Mouse (Mus musculus) liver, adult (tissue): ENCODE data around the gene B3galt1.
A peak's percentile ranks its signal among the peaks of the same experiment; 100 is the strongest.

Experiments
- GATA4 ChIP-seq: IDR thresholded peaks from 2 replicates; pipeline ENCODE4 v1.6.1; 2014; ENCODE audit warnings: mild to moderate bottlenecking, low read length; ENCODE audit not compliant: insufficient replicate concordance

The B3galt1 gene

DNA sequence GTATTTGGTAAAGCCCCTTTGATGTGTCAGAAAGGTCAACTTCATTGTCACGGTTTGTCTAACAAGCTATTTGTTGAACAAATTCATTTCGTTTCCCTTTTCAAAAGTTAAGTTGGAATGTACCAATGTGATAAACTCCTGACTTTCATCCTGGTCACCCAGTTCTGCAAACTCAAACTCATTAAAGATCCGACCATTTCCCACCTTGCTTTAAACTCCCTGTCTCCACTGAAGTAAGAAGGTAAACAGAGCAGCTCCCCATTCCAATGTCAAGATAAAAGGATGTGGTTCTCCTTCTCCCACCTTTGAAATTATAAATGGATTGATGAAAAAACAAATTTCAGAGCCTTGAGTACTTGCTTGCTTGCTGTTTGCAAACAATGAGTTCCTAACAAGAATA lies 487.6 kb downstream of the B3galt1 start:
- TF ChIP-seq GATA4, result no peak

DNA sequence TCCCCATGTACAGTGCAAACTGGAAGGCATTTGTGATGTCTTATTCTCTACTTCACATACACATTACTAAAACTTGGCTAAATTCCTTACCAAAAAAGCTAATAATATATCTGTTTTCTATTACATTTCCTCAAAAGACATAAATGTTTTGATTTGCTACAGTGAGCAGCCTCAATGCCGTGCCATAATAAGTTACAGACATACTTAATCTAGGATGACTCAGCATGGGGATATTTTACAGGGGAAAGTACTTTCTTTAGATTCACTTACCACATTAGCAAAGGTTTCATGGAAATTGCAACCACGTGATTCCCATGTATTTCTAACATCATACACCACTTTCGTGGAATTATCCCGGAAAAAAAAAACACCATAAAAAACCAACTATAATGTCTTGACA lies 495.7 kb downstream of the B3galt1 start:
- no peak for TF ChIP-seq GATA4

DNA sequence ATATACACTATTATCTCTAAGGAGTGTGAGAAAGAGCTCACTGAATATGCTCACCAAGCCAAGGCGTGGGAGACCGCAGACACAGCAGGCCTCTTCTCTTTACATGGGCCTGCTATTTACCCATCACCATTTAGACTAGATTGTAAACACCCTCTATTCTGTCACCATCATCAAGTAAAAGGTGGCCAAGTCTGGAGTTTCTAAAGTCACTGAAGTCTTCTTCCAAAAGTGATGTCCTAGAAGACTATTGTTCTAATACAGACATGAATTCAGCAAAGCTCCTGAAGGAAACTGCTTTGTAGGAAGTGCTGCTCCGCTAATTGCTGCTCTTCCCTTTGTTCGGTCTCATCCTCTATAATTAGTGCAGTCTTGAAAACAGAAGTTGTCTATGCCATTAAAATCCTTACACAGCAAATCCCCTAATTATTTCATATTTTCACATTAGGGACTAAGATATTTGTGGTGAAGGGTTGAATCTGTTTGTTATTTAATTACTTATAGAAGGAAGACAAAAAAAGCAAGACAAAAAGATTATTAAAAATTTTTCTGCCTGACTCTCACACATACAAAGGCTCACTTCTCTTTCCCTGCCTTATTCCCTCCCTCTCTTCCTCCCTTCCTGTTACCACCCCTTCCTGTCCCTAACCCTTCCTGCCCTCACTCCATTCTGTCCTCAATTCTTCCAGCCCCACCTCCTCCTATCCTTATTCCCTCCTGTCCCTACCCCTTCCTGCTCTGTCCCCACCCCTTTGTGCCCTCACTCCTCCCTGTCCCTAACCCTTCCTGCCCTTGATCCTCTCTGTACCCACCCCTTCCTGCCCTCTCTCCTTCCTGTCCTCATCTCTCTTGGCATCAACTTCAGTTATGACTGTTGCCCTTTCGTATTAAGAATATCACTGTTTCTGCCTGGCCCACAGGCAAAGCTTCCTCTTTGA lies 514.0 kb downstream of the B3galt1 start:
- peak; percentile 33; the same call in 1 of the 2 replicates for TF ChIP-seq GATA4

DNA sequence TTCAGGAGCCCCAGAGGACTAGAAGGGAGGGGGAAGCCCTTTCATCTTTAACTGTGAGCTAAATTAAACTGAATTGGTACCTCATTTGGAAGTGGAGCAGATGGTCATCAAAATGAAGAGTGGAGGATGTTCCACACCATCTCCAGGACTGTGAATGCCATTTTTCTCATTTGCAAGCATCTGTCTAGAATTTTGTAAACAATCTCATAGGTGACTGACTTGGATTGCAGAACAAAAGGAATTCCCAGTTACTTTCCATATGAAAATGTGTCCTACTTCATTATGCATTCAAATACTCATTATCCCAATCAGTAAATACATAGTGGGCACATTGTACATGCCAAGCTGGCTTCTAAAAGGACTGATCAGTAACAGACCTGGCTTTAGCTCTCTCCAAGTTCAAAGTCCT lies 515.2 kb downstream of the B3galt1 start:
- TF ChIP-seq GATA4, result no peak

DNA sequence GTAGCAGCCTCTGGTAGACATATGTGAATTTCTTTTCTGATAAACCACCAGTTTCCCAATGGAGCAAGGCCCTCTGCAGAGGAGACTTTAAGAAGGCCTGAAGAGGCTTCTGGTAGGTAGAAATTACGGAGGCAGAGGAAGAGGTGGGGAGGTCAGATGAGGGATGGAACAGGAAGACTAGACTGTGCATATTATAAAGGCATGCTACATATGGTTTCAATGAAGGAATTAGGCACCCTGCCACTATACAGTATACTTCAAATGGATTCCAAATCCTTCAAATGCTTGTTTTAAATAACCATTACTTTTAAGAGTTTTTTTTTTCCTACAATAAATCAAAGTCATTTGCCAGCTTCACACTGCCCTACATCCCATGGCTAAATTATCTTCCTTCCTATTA lies 518.8 kb downstream of the B3galt1 start:
- no peak for TF ChIP-seq GATA4

DNA sequence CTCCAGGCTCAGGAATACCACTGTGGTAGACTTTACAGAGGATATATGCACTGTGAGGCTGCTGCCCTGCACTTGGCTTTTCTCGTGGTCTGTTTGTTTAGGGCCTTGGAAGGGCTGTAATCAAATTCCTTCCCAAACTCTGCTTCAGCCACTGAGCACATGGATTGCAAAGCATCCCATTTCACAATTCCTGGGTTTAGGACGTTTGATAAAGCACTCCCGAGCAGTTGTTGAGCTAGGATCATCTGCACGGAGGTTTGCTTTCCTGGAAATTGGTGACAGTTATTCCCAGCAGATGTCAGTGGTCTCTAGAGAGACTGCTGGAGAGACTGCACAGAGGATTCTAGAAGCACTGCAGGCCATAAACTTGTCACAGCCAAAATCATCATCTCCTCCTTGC lies 520.4 kb downstream of the B3galt1 start:
- TF ChIP-seq GATA4, result no peak

DNA sequence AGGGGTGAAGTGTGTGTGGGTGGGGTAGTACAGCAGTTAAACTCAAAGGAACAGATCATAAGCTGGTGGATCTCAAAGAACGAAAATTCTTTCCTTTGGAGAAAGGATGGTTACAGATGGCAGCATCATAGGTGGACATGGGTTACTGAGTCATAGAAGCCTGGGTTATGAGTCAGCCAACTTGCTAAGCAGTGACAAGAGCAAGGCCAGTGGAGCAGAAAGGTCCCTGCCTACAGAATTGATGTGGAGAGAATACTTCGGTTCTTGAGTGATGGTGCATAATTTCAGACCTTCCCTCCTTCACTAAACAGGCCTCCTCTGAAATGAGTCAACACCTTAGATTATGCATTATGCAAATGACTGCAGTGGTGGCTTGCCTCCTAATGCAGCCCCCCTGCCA lies 525.9 kb downstream of the B3galt1 start:
- TF ChIP-seq GATA4, result no peak

DNA sequence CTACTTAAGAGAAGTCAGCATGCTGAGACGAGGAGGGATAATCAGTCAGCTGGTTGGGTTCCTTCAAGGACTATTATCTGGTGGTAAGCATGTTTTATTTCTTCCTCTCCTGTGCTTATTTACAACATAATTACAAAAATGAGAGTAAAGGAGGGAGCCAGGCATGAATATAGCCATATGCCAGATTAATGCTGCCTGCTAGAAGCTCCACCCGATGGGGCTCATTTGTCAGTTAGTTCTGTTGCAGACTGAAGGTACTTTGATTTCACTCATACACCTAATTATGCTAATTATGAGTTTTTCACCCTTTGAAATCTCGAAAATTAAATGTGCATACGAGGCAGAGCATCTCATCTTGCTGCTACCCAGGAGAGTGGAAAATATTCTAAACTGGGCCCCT lies 539.0 kb downstream of the B3galt1 start:
- TF ChIP-seq GATA4, result no peak

DNA sequence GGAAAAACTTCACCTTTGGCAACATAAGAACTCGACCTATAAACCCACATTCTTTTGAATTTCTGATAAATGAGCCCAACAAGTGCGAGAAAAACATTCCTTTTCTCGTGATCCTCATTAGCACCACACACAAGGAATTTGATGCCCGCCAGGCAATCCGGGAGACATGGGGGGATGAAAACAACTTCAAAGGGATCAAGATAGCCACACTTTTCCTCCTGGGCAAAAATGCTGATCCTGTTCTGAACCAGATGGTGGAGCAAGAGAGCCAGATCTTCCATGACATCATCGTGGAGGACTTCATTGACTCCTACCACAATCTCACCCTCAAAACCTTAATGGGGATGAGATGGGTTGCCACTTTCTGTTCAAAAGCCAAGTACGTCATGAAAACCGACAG lies 552.4 kb downstream of the B3galt1 start:
- no peak for TF ChIP-seq GATA4

DNA sequence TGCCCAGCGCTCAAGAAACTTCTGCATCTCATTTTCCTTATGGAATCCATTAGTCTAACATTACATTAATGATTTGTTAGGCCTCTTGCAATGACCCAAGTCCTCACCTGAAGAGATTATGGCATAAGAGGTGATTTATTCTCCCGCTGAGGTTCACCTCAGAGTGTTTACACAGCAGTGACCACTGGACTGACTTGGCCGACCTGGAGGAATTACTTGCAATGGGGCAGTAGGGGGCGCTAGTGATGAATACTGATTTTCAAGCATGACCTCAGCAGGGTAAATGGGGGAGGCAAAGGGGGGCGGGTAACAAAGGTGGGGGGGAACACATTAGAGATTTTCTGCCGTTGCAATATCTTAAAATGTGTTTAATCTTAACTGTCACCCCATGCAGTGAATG lies 559.1 kb downstream of the B3galt1 start:
- no peak for TF ChIP-seq GATA4

DNA sequence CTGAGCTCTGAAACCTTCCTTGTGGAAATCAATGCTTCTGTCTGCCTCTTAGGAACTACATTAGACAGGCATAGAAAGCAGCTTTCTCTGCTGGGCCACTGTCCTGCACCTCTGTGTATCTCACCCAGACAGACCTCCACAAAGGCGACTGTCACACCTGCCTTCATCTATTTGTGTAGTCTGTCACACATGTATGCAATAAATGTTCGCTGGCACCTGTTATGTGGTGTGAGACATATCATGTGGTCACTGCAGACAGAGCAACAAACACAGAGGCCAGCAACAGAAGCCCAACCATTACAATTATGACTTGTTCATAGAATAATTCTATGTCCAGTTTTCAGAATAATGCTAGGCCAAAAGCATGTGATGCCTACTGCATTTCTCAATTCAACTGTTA lies 575.4 kb downstream of the B3galt1 start:
- no peak for TF ChIP-seq GATA4

DNA sequence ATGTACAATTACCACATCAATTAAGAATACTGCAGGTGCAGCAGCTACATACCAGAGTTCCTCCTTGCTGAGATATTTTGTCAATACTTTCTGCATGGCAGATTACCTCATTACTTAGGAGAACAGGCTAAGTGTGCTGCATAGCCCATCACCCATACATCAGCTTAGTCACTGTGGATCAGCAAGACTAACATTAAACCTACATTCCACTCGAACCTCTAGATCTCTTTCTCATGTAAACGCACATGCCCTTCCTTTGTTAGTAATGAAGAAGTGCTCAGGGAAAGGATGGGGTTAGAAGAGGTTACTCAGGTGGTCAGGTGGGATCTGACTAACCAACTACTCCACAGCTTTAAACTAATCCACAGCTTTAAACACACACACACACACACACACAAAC lies 577.6 kb downstream of the B3galt1 start:
- TF ChIP-seq GATA4, result no peak

DNA sequence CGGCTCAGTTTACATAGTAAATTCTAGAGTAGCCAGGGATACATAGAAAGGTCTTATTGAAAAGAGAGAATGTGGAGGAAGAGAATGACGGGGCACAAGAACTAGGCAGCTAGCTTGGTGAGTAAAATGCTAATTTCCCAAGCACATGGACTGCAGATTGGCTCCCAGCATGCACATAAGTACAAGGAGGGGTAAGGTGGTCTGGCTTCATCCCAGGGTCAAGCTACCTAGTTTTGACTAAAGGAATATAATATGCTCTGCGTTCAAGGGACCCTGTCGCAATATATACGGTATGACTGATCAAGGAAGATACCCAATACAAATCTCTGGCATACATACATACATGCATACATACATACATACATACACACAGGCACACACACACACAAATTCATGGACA lies 594.1 kb downstream of the B3galt1 start:
- no peak for TF ChIP-seq GATA4

DNA sequence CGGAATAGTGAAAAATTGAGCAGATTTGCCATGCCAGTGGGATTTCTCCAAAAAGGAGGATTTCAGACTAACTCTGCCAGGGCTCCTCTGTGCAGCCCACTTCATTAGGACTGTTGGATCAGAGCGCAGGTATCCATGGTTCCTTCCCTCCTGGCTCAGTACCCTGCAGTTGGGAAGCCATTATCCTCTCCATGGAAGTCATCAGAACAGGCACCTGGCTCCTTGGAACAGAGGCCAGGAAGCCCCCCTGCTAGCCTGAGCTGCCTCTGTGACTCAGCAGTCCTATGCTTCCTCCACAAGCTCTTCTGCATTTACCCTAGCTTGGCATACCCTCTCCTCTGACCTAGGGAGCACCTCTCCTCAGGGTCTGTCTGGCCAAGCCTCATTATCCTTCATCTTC lies 594.9 kb downstream of the B3galt1 start:
- no peak for TF ChIP-seq GATA4

DNA sequence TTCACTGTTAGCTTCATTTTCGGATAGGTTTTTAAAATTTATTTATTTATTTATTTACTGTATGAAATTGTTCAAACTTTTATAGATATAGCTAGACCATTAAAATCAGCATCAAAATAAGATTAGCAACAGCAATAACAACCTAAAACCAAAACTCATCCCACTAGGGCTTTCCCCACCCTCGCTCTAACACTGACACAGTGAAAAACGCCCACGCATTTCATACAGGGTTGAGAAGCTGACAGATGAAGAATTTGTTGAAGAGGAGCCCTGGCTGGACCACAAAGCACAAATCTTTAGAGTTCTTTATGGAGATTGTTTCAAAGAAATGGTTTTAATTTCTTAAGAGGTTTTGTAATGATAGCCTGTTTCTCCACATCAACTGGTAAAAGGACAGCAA lies 596.3 kb downstream of the B3galt1 start:
- TF ChIP-seq GATA4, result no peak

DNA sequence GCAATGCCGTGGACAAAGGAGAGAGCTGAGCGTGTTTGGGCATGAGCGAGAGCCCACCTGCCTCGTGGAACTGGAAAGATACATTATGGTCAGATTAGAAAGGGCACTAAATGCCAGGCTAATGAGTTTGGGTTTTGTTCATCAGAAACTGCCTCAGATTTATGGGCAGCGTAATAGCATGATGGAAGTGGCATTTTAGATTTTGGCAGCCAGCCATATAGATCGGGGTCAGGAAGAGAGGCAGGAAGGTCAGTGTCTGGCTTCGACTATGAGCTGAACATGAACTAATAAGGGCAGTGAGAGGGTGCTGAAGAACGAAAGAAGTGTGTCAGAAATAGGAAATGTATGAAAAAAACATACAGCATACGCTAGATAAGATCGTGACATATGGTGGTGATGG lies 605.6 kb downstream of the B3galt1 start:
- no peak for TF ChIP-seq GATA4
